Mouse (Mus musculus) lung, embryonic 14.5 days (tissue): Measurements from ENCODE around the gene Ccdc14. TPM values are rescaled to one million over a fixed set of nuclear protein-coding genes. Genes with fewer than 3 reads are reported as not detected.

ENCODE experiments used
- ATAC-seq: fragments of 200-750 bp; cut with Nextera tagmentation; 2 replicates; pipeline ENCODE4 v1.8.0; 2017; ENCODE audit warnings: mild to moderate bottlenecking, moderate TSS enrichment, moderate library complexity; ENCODE audit not compliant: insufficient read depth
- DNase-seq: peaks from one replicate; pipeline ENCODE4 v3.0.0-alpha.2; 2015
- H3K27ac ChIP-seq: fragments of 300-500 bp; sonication (generic); 2 replicates; pipeline ENCODE4 v1.5.1; 2014; ENCODE audit warnings: low read depth, mild to moderate bottlenecking, moderate library complexity
- H3K27me3 ChIP-seq: fragments of 300-500 bp; sonication (generic); 2 replicates; pipeline ENCODE4 v1.6.1; 2014; ENCODE audit warnings: low read length, control low read depth; ENCODE audit not compliant: insufficient read depth
- H3K36me3 ChIP-seq: fragments of 300-500 bp; sonication (generic); 2 replicates; pipeline ENCODE4 v1.6.1; 2014; ENCODE audit warnings: control low read depth; ENCODE audit not compliant: insufficient read depth
- H3K4me1 ChIP-seq: fragments of 300-500 bp; sonication (generic); 2 replicates; pipeline ENCODE4 v1.6.1; 2014; ENCODE audit warnings: antibody characterized with exemption, control low read depth; ENCODE audit not compliant: insufficient read depth
- H3K4me2 ChIP-seq: fragments of 300-500 bp; sonication (generic); 2 replicates; pipeline ENCODE4 v1.6.1; 2014; ENCODE audit warnings: mild to moderate bottlenecking
- H3K4me3 ChIP-seq: fragments of 300-500 bp; sonication (generic); 2 replicates; pipeline ENCODE4 v1.5.1; 2014; ENCODE audit warnings: low read depth, low read length
- H3K9ac ChIP-seq: fragments of 300-500 bp; sonication (generic); 2 replicates; pipeline ENCODE4 v1.6.1; 2014
- H3K9me3 ChIP-seq: fragments of 300-500 bp; sonication (generic); 2 replicates; pipeline ENCODE4 v1.6.1; 2016; ENCODE audit warnings: low read depth, low read length, control low read depth
- CTCF ChIP-seq: IDR thresholded peaks from 2 replicates; pipeline ENCODE4 v1.5.1; 2016; ENCODE audit warnings: antibody characterized with exemption, low read depth
- WGBS: fragments of 180-500 bp; shearing (Covaris S2); extraction: QIAGEN DNeasy Blood & Tissue Kit; methylation state at CpG from one replicate; pipeline ENCODE4 v1.1.7; 2014; 5-methylcytosine and 5-hydroxymethylcytosine counted together
- polyA plus RNA-seq: library from polyadenylated mRNA; unstranded; fragments of >200 nt; fragmentation: Nextera tagmentation; extraction: Ambion mirVana; gene quantifications from 2 replicates; pipeline ENCODE4 v1.2.1, GENCODE M21; 2014

Ccdc14 gene
- polyA plus RNA-seq, 1 experiment from 2014 or later: 10.1 TPM

- no peak overlapping the region for H3K9ac ChIP-seq
- H3K9me3 ChIP-seq: no peaks in the 10 kb centered on the region
- no peaks in the 10 kb centered on the region for H3K4me1 ChIP-seq
- ATAC-seq: no peak
- WGBS: 80% methylated on average over 3 of the region's 3 CpGs
- no peak overlapping the region for H3K4me3 ChIP-seq
- no peak overlapping the region for H3K27ac ChIP-seq
- H3K27me3 ChIP-seq: no peaks in the 10 kb centered on the region
- H3K36me3 ChIP-seq: no peaks in the 10 kb centered on the region
- TF ChIP-seq CTCF: no peak
- no peak for DNase-seq
- H3K4me2 ChIP-seq: no peak overlapping the region
Measured at GRCm38 (mm10) chr16:34664553-34664952, 25.9 kb upstream of the Ccdc14 start.

DNA sequence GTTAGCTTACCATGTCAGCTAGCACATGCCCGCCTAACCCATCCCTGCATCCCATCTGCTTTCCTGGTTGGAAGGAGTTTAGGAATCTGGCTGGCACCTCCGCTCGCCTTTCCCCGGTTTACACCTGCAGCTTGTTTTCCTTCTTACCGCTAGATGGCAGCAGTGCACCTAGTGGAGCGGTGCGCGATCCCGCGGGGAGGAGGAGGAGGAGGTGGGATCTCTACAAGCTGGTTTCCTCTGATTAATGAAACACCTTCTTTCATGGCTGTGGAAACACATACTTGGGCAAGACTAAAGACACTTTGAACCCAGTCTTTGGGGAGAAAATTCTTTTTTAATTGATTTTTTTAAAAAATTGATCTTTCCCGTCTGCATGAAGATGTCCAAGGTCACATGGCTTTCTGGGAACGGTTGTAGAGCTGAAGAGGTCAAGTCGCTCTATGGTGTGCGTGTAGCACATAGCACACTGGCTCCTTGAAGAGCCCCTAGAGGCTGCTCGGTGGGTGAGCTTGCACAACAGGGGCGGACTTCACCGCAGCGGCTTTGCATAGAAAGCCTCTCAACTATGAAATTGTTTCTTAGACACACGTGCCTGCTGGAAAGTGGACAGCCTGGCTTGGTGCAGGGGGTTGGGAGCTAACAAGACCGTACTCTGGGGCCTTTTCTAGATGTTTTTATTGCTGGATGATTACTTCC lies 23.2 kb upstream of the Ccdc14 start:
- no peaks in the 10 kb centered on the region for H3K36me3 ChIP-seq
- peak; percentile 91 for DNase-seq
- H3K9me3 ChIP-seq: no peaks in the 10 kb centered on the region
- H3K9ac ChIP-seq: no peak overlapping the region
- no peaks in the 10 kb centered on the region for H3K27me3 ChIP-seq
- peak overlapping the region; percentile 58 for H3K4me2 ChIP-seq
- H3K27ac ChIP-seq: no peak overlapping the region
- H3K4me3 ChIP-seq: peak overlapping the region; percentile 17; the same call in 1 of the 2 replicates
- 4% methylated on average over 20 of the region's 20 CpGs for WGBS
- peak; percentile 88 for ATAC-seq
- TF ChIP-seq CTCF: peak; percentile 99
- no peaks in the 10 kb centered on the region for H3K4me1 ChIP-seq

- DNase-seq (no peak), ATAC-seq (no peak)
- WGBS: 66% methylated on average over 9 of the region's 9 CpGs
- TF ChIP-seq CTCF: no peak
- Histone ChIP-seq H3K27ac (no peak overlapping the region), H3K9ac (no peak overlapping the region), H3K9me3 (no peaks in the 10 kb centered on the region), H3K4me2 (no peak overlapping the region), H3K4me3 (no peak overlapping the region), H3K4me1 (no peaks in the 10 kb centered on the region), H3K36me3 (no peaks in the 10 kb centered on the region), H3K27me3 (no peaks in the 10 kb centered on the region)
Measured at GRCm38 (mm10) chr16:34668341-34668740, 22.1 kb upstream of the Ccdc14 start.

DNA sequence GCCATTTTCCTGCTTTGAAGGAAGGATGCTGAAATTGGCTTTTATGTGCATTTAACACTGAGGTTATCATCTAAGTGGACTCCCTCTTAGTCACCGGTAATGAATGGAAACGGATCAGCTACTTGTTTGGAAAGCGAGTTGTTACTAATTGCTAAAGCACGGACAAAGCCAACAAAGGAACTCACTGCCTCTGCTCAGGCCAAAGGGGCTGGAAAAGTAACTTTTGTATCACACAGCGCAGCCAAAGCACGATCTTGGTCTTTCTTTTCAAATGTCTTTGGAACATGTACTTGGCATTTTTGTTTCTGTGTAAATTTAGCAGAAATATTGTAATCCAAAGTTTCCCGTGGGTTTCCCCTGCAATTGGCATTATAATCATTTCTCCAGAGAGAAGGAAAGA lies 18.4 kb upstream of the Ccdc14 start:
- no peak for ATAC-seq

DNA sequence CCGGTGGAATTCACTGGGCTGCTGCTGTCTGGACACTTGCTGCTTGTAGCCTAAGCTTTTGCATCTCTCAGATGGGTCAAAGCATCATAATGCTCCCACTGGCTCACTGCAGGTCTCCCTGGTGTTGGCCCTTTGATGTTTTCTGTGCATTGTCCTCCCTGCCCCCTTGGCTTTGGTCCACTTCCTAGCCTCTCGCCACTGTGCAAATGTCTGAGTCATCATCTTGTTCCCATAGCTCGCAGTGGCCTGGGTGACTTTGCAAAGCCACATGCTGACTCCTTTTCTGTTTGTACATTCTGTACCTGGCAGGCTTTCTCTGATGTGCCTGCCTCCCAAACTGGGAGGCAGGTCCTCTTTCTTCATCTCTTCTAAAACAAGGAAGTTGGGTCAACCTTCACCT lies 17.6 kb upstream of the Ccdc14 start:
- Histone ChIP-seq H3K9me3 (no peaks in the 10 kb centered on the region), H3K27ac (no peak overlapping the region), H3K4me3 (no peak overlapping the region), H3K27me3 (no peaks in the 10 kb centered on the region), H3K4me1 (no peaks in the 10 kb centered on the region), H3K4me2 (no peak overlapping the region), H3K9ac (no peak overlapping the region), H3K36me3 (no peaks in the 10 kb centered on the region)
- WGBS: 54% methylated on average over 3 of the region's 3 CpGs
- no peak for ATAC-seq
- no peak for DNase-seq
- TF ChIP-seq CTCF: no peak

More for the DNA sequence above, 18.4 kb upstream of the Ccdc14 start:
- DNase-seq: no peak
- Histone ChIP-seq H3K9ac (no peak overlapping the region), H3K4me2 (no peak overlapping the region), H3K4me1 (no peaks in the 10 kb centered on the region), H3K36me3 (no peaks in the 10 kb centered on the region), H3K27me3 (no peaks in the 10 kb centered on the region), H3K27ac (no peak overlapping the region), H3K9me3 (no peaks in the 10 kb centered on the region), H3K4me3 (no peak overlapping the region)
- 54% methylated on average over 7 of the region's 7 CpGs for whole genome bisulfite sequencing
- TF ChIP-seq CTCF: no peak

- Histone ChIP-seq H3K4me3 (no peak overlapping the region), H3K9ac (no peak overlapping the region), H3K27me3 (no peaks in the 10 kb centered on the region), H3K4me1 (no peaks in the 10 kb centered on the region), H3K36me3 (no peaks in the 10 kb centered on the region), H3K27ac (no peak overlapping the region), H3K4me2 (no peak overlapping the region), H3K9me3 (no peaks in the 10 kb centered on the region)
- 83% methylated on average over 6 of the region's 6 CpGs for WGBS
- DNase-seq: peak; percentile 35
- ATAC-seq: no peak
- no peak for TF ChIP-seq CTCF
Measured at GRCm38 (mm10) chr16:34674365-34674764, 16.1 kb upstream of the Ccdc14 start.

- no peaks in the 10 kb centered on the region for H3K36me3 ChIP-seq
- TF ChIP-seq CTCF: no peak
- ATAC-seq: no peak
- H3K27ac ChIP-seq: no peak overlapping the region
- no peaks in the 10 kb centered on the region for H3K27me3 ChIP-seq
- no peaks in the 10 kb centered on the region for H3K9me3 ChIP-seq
- DNase-seq: no peak
- H3K4me1 ChIP-seq: no peaks in the 10 kb centered on the region
- no peak overlapping the region for H3K4me2 ChIP-seq
- no peak overlapping the region for H3K4me3 ChIP-seq
- no peak overlapping the region for H3K9ac ChIP-seq
Measured at GRCm38 (mm10) chr16:34681823-34682222, 8.6 kb upstream of the Ccdc14 start.
